Mouse (Mus musculus): ENCODE measurements around the gene Shank2. TPM values are rescaled to one million over a fixed set of nuclear protein-coding genes. Genes with fewer than 3 reads are reported as not detected.

Gene Shank2
- total and polyA plus RNA-seq, 3 experiments, result not detected

DNA sequence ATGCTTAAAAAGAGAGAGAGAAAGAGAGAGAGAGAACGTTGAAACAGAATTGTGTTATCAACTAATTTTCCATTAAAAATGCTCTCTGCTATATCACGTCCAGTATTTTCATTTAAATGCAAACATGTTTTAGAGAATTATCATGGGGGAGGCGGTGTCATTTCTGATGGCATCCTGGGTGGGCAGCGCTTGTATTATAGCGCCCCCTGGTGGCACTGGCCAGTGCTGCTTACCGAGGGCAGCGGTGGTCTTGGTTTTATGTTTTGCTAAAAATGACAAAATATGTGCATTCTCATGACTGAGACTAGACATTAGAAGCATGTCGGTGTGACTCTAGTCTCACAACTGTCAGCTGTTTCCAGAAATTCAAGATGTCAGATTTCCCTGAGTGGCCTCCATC lies 424.2 kb downstream of the Shank2 start (continued):
- TF ChIP-seq MAX (IDR thresholded peaks at IDR 0.05; ENCODE audit: low read length) (no peak), MAFK (IDR thresholded peaks at IDR 0.05; ENCODE audit: borderline replicate concordance, low read depth, low read length) (no peak), MXI1 (IDR thresholded peaks at IDR 0.05; ENCODE audit: low read depth, low read length) (no peak), BHLHE40 (IDR thresholded peaks at IDR 0.05; ENCODE audit: borderline replicate concordance, low read depth, low read length) (no peak), POLR2AphosphoS2 (IDR thresholded peaks at IDR 0.05; ENCODE audit: low read length) (no peak), GATA1 (IDR thresholded peaks at IDR 0.05; ENCODE audit: low read depth, low read length) (no peak), ZC3H11A (IDR thresholded peaks at IDR 0.05; ENCODE audit: low read depth, low read length) (peak; percentile 75)

DNA sequence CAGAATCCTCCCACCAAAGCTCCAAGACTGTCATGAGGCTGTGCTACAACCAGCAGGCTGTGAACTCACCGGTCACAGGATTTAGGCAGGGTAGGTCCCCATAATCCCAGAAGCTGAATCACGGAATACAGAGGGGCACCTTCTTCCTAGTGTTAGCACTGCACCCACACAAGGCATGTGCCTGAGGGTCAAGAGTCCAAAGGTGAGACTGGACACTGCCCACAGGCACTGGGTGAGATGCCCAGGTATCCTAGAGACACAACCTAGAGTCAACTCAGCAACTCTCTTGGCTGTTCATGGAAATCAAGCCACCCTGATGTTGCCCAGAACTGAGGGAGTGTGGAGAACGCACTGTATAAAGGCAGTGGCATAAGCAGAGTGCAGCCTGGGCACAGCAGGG lies 424.9 kb downstream of the Shank2 start:
- Histone ChIP-seq H3K4me3 (ENCODE audit: control insufficient read depth in 1 of 2, insufficient read depth in 1 of 2, low read depth in 2 of 2, low read length in 2 of 2) (no peak overlapping the region), H3K4me1 (ENCODE audit: control insufficient read depth in 1 of 2, insufficient read depth in 2 of 2, low read length in 2 of 2) (no peaks in the 10 kb centered on the region), H3K9me3 (replicated peaks; ENCODE audit: insufficient read depth, low read length) (no peaks in the 10 kb centered on the region), H3K9ac (ENCODE audit: control insufficient read depth, low read depth, low read length, poor library complexity, severe bottlenecking) (no peak overlapping the region), H3K79me2 (ENCODE audit: control insufficient read depth, insufficient read depth, low read length, poor library complexity) (no peaks in the 10 kb centered on the region), H3K27me3 (ENCODE audit: control insufficient read depth in 1 of 2, insufficient read depth in 2 of 2, low read length in 2 of 2) (no peaks in the 10 kb centered on the region), H3K36me3 (ENCODE audit: control insufficient read depth in 1 of 2, insufficient read depth in 2 of 2, low read length in 2 of 2) (no peaks in the 10 kb centered on the region), H3K27ac (ENCODE audit: control insufficient read depth, low read depth, low read length) (no peak overlapping the region)
- no peak for TF ChIP-seq MXI1 (IDR thresholded peaks at IDR 0.05; ENCODE audit: low read depth, low read length)
- TF ChIP-seq SIN3A (IDR thresholded peaks at IDR 0.05; ENCODE audit: low read length), result no peak
- no peak for TF ChIP-seq GABPA (IDR thresholded peaks at IDR 0.05; ENCODE audit: low read depth, low read length)
- no peak for TF ChIP-seq E2F4 (IDR thresholded peaks at IDR 0.05; ENCODE audit: borderline replicate concordance, low read depth, low read length)
- no peak for TF ChIP-seq ETS1 (IDR thresholded peaks at IDR 0.05; ENCODE audit: low read depth, low read length)
- TF ChIP-seq ZC3H11A (IDR thresholded peaks at IDR 0.05; ENCODE audit: low read depth, low read length), result no peak
- TF ChIP-seq MAZ (IDR thresholded peaks at IDR 0.05; ENCODE audit: low read depth, low read length), result no peak
- TF ChIP-seq ZNF384 (IDR thresholded peaks at IDR 0.05; ENCODE audit: low read depth, low read length), result no peak
- no peak for TF ChIP-seq SMC3 (IDR thresholded peaks at IDR 0.05; ENCODE audit: low read depth, low read length)
- no peak for TF ChIP-seq ZMIZ1 (IDR thresholded peaks at IDR 0.05; ENCODE audit: low read depth, low read length)
- no peak for TF ChIP-seq ZKSCAN1 (IDR thresholded peaks at IDR 0.05; ENCODE audit: low read depth, low read length)
- no peak for TF ChIP-seq MYB (IDR thresholded peaks at IDR 0.05; ENCODE audit: low read depth, low read length)
- TF ChIP-seq MEF2A (IDR thresholded peaks at IDR 0.05; ENCODE audit: extremely low read depth, insufficient replicate concordance, low read depth, low read length, poor library complexity, severe bottlenecking), result no peak
- DNase-seq (ENCODE audit: low read depth, low spot score), result no peak

DNA sequence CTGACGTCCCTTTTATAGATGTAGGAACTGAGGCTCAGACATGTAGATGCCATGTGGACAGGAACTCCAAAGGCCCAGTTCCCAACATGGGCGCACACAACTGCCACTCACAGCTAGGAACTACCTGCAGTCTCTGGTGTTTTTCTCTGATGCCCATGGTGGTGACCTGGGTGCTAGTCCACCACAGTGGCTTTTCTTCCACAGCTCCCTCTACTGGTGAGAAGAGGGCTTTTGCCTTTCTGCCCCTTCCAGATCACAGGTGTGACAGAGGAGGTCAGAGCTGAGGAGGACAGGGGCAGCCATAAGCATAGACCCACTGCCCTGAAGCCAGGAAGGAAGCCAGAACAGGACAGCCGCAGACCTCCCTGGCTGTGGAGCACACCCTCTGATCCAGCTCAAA lies 425.7 kb downstream of the Shank2 start:
- no peaks in the 10 kb centered on the region for H3K4me1 ChIP-seq (ENCODE audit: control insufficient read depth in 1 of 2, insufficient read depth in 2 of 2, low read length in 2 of 2)
- H3K4me3 ChIP-seq (ENCODE audit: control insufficient read depth in 1 of 2, insufficient read depth in 1 of 2, low read depth in 2 of 2, low read length in 2 of 2), result no peak overlapping the region
- no peak overlapping the region for H3K9ac ChIP-seq (ENCODE audit: control insufficient read depth, low read depth, low read length, poor library complexity, severe bottlenecking)
- H3K27me3 ChIP-seq (ENCODE audit: control insufficient read depth in 1 of 2, insufficient read depth in 2 of 2, low read length in 2 of 2), result no peaks in the 10 kb centered on the region
- H3K79me2 ChIP-seq (ENCODE audit: control insufficient read depth, insufficient read depth, low read length, poor library complexity), result no peaks in the 10 kb centered on the region
- TF ChIP-seq SMC3 (IDR thresholded peaks at IDR 0.05; ENCODE audit: low read depth, low read length) (peak; percentile 50), POLR2AphosphoS2 (IDR thresholded peaks at IDR 0.05; ENCODE audit: low read length) (no peak), GATA1 (IDR thresholded peaks at IDR 0.05; ENCODE audit: low read depth, low read length) (no peak), CTCF (IDR thresholded peaks at IDR 0.05 in 2 of 3, conservative IDR thresholded peaks at IDR 0.05 in 1 of 3; ENCODE audit: control insufficient read depth in 1 of 3, insufficient read depth in 1 of 3, low read depth in 2 of 3, low read length in 3 of 3, poor library complexity in 1 of 3, severe bottlenecking in 1 of 3) (peak; percentile 44 to 55 (median 47)), ZC3H11A (IDR thresholded peaks at IDR 0.05; ENCODE audit: low read depth, low read length) (no peak)
- peak; percentile 17 for DNase-seq (ENCODE audit: low read depth, low spot score)
- H3K9me3 ChIP-seq (replicated peaks; ENCODE audit: insufficient read depth, low read length), result no peaks in the 10 kb centered on the region
- H3K27ac ChIP-seq (ENCODE audit: control insufficient read depth, low read depth, low read length), result no peak overlapping the region
- H3K36me3 ChIP-seq (ENCODE audit: control insufficient read depth in 1 of 2, insufficient read depth in 2 of 2, low read length in 2 of 2), result no peaks in the 10 kb centered on the region
